Mouse (Mus musculus) hindbrain, embryonic 10.5 days (tissue): ENCODE data around the gene BC034090. TPM values are rescaled to one million over a fixed set of nuclear protein-coding genes. Genes with fewer than 3 reads are reported as not detected.
"Not testable (repeated sequence)": the region's sequence is repeated elsewhere in the genome, so short reads cannot be mapped to it uniquely, and the experiment has no call there.

Source experiments
- DNase-seq: peaks from one replicate; pipeline ENCODE4 v3.0.0-alpha.2; 2017; ENCODE audit warnings: low spot score
- H3K27ac ChIP-seq: fragments of 300-500 bp; sonication (generic); 2 replicates; pipeline ENCODE4 v1.5.1; 2016; ENCODE audit warnings: mild to moderate bottlenecking, moderate library complexity
- H3K27me3 ChIP-seq: fragments of 300-500 bp; sonication (generic); 2 replicates; pipeline ENCODE4 v1.6.1; 2016; ENCODE audit warnings: mild to moderate bottlenecking; ENCODE audit not compliant: poor library complexity, insufficient read depth, severe bottlenecking
- H3K36me3 ChIP-seq: fragments of 300-500 bp; sonication (generic); 2 replicates; pipeline ENCODE4 v1.6.1; 2016; ENCODE audit warnings: mild to moderate bottlenecking, moderate library complexity
- H3K4me1 ChIP-seq: fragments of 300-500 bp; sonication (generic); replicated peaks from 2 replicates; pipeline ENCODE4 v1.6.1; 2016; ENCODE audit warnings: mild to moderate bottlenecking
- H3K4me3 ChIP-seq: fragments of 300-500 bp; sonication (generic); 2 replicates; pipeline ENCODE4 v1.5.1; 2016; ENCODE audit warnings: mild to moderate bottlenecking, moderate library complexity
- H3K9me3 ChIP-seq: fragments of 300-500 bp; sonication (generic); 2 replicates; pipeline ENCODE4 v1.6.1; 2016; ENCODE audit warnings: mild to moderate bottlenecking, moderate library complexity
- WGBS: fragments of 180-500 bp; shearing (Covaris S2); methylation state at CpG from one replicate; pipeline ENCODE4 v1.1.7; 2016; 5-methylcytosine and 5-hydroxymethylcytosine counted together
- polyA plus RNA-seq: library from polyadenylated mRNA; unstranded; fragments of >200 nt; fragmentation: Nextera tagmentation; extraction: Ambion mirVana; gene quantifications from 2 replicates; pipeline ENCODE4 v1.2.1, GENCODE M21; 2016

BC034090 gene
- polyA plus RNA-seq, 1 experiment from 2014 or later = 5.3 TPM

DNA sequence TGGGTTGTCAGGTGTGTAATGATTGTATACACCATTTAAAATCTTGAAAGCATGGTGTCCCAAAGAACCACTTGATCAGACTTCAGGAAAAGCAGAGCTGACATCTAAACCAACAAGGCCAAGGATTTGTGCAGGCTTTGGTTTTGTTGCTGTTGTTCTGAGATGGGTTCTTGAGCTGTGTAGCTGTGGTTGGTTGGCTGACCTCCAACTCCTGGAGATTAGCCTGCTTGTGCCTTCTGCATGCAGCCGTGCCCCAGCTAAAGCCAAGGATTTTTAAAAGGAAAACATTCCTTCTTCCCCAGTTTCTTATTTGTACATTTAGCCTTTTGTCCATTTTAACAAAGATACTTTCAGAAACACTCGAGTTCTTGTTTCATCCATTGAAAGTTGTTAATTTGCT is 52.6 kb downstream of the BC034090 start:
- H3K27me3 ChIP-seq = no peaks in the 10 kb centered on the region
- H3K27ac ChIP-seq = no peak overlapping the region
- 87% methylated on average over 2 of the region's 2 CpGs for WGBS
- H3K36me3 ChIP-seq = peaks cover 96% of the 10 kb centered on the region
- DNase-seq = no peak
- no peak overlapping the region for H3K4me3 ChIP-seq
- no peaks in the 10 kb centered on the region for H3K9me3 ChIP-seq
- no peaks in the 10 kb centered on the region for H3K4me1 ChIP-seq

GRCm38 (mm10) chr1:155191219-155191618 is 53.0 kb downstream of the BC034090 start:
- no peaks in the 10 kb centered on the region for H3K9me3 ChIP-seq
- H3K36me3 ChIP-seq = peaks cover 95% of the 10 kb centered on the region
- H3K27ac ChIP-seq = no peak overlapping the region
- no peak overlapping the region for H3K4me3 ChIP-seq
- no peaks in the 10 kb centered on the region for H3K27me3 ChIP-seq
- no peaks in the 10 kb centered on the region for H3K4me1 ChIP-seq
- 87% methylated on average over 8 of the region's 8 CpGs for WGBS
- DNase-seq = no peak

GRCm38 (mm10) chr1:155188656-155189055 is 55.6 kb downstream of the BC034090 start:
- Histone ChIP-seq H3K36me3 (peaks cover 84% of the 10 kb centered on the region), H3K27me3 (no peaks in the 10 kb centered on the region), H3K27ac (no peak overlapping the region), H3K9me3 (no peaks in the 10 kb centered on the region), H3K4me3 (no peak overlapping the region), H3K4me1 (no peaks in the 10 kb centered on the region)
- WGBS = 95% methylated on average over 4 of the region's 4 CpGs
- DNase-seq = no peak

DNA sequence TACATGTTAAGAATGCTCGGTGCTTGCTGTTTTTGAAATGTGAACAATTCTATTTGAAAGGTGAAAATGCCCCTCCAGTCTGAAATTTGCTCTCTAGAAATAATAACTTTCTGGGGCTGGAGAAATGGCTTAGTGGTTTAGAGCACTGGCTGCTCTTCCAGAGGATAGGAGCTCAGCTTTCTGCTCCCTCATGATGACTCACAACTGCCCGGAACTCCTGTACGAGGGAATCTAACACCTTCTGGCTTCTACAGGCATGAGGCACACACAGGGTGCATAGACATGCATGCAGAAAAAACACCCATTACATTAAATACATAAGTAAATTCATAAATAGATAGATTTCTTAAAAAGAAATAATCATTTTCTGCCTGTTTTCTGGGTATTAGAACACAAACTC is 60.1 kb downstream of the BC034090 start:
- Histone ChIP-seq H3K27me3 (no peaks in the 10 kb centered on the region), H3K36me3 (peaks cover 83% of the 10 kb centered on the region), H3K4me3 (no peak overlapping the region), H3K4me1 (no peaks in the 10 kb centered on the region), H3K9me3 (no peaks in the 10 kb centered on the region), H3K27ac (no peak overlapping the region)
- 94% methylated on average over 3 of the region's 3 CpGs for WGBS
- DNase-seq = no peak

DNA sequence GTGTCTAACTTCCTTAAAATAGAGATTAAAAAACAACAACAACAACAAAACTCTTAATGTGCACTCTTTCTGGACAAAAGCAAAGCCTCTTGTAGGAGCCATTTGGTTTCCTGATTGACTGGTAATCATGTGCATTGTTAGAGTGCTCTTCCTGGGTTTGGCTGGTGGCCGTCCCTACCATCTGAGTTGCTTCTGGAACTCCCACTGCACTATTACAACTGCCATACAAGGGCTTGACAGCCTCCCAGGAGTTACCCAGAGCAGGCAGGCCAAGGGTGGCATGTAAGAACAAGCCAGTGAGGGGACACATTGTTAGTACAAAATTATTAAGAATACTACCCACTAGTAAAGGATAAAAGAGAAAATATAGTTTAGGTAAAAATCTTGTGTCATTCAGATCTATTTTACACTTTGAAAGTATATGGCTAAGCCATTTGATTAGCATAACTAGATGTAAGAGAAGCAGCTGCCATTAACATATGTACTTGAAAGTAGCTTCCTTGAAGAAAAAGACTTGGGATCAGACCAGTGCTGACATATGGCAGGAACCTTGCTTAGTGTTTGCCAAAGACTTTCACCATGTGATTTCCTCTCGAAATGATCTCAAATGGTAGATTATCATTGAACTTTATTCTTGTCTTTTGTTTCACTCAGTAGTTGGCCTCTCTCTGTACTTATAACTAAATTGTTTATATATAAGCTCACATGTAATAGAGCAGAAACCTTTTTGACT is 65.9 kb downstream of the BC034090 start:
- Histone ChIP-seq H3K9me3 (no peaks in the 10 kb centered on the region), H3K36me3 (peaks cover 92% of the 10 kb centered on the region), H3K4me3 (no peak overlapping the region), H3K4me1 (no peaks in the 10 kb centered on the region), H3K27ac (no peak overlapping the region), H3K27me3 (no peaks in the 10 kb centered on the region)
- 84% methylated on average over 2 of the region's 2 CpGs for WGBS
- DNase-seq = no peak

DNA sequence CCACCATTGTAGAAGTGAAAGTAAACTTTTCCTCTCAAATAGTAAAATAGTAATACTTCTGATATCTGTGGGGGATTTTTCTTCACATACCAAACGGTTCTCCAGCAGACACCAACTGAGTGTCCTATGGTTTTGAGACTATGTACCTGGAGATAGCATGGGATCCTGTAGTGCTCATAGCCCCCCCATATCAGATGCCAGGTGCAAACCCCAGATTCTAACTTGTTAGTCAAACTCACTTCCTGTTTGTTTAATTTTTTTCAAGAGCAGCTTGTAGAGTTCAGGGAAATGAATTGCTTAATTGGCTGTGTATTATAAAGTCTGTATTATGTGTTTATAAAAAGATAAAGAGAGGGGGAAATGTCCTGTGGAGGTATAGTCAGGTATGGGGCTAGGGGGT is 69.8 kb downstream of the BC034090 start:
- 89% methylated on average over 1 of the region's 1 CpGs for WGBS

GRCm38 (mm10) chr1:155173644-155174016 is 70.6 kb downstream of the BC034090 start:
- H3K27ac ChIP-seq, H3K4me3 ChIP-seq, DNase-seq, H3K9me3 ChIP-seq, H3K27me3 ChIP-seq, H3K4me1 ChIP-seq: not testable (repeated sequence)
- peaks cover 47% of the 10 kb centered on the region for H3K36me3 ChIP-seq
- 82% methylated on average over 1 of the region's 1 CpGs for WGBS

More for the DNA sequence above, 69.8 kb downstream of the BC034090 start:
- H3K4me1 ChIP-seq = 0 out of 2 replicates have a peak, but pooled peaks cover 3% of the 10 kb centered on the region
- peaks cover 55% of the 10 kb centered on the region for H3K36me3 ChIP-seq
- H3K9me3 ChIP-seq = no peaks in the 10 kb centered on the region
- H3K27ac ChIP-seq = no peak overlapping the region
- no peaks in the 10 kb centered on the region for H3K27me3 ChIP-seq
- no peak for DNase-seq
- H3K4me3 ChIP-seq = no peak overlapping the region

DNA sequence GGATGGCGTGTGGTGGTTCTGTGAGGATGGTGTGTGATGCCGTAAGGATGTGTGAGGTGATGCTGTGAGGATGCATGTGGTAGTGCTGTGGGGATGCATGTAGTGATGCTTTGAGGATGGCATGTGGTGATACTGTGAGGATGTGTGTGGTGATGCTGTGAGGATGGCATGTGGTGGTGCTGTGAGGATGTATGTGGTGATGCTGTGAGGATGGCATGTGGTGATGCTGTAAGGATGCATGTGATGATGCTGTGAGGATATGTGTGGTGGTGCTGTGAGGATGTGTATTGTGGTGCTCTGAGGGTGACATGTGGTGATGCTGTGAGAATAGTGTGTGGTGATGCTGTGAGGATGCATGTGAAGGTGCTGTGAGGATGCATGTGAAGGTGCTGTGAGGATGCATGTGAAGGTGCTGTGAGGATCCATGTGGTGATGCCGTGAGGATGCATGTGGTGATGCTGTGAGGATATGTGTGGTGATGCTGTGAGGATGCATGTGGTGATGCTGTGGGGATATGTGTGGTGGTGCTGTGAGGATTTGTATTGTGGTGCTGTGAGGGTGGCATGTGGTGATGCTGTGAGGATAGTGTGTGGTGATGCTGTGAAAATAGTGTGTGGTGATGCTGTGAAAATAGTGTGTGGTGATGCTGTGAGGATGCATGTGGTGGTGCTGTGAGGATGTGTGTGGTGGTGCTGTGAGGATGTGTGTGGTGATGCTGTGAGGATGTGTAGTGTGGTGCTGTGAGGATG is 71.2 kb downstream of the BC034090 start:
- Histone ChIP-seq H3K9me3 (no peaks in the 10 kb centered on the region), H3K4me3 (no peak overlapping the region), H3K27me3 (no peaks in the 10 kb centered on the region), H3K36me3 (peaks cover 45% of the 10 kb centered on the region), H3K4me1 (0 out of 2 replicates have a peak, but pooled peaks cover 3% of the 10 kb centered on the region), H3K27ac (no peak overlapping the region)
- WGBS = 89% methylated on average over 3 of the region's 3 CpGs
- no peak for DNase-seq

- 0 out of 2 replicates have a peak, but pooled peaks cover 3% of the 10 kb centered on the region for H3K4me1 ChIP-seq
- H3K27me3 ChIP-seq = no peaks in the 10 kb centered on the region
- peaks cover 16% of the 10 kb centered on the region for H3K36me3 ChIP-seq
- no peaks in the 10 kb centered on the region for H3K9me3 ChIP-seq
- DNase-seq = no peak
- no peak overlapping the region for H3K4me3 ChIP-seq
- no peak overlapping the region for H3K27ac ChIP-seq
Observed at GRCm38 (mm10) chr1:155169935-155170334, 74.3 kb downstream of the BC034090 start.

DNA sequence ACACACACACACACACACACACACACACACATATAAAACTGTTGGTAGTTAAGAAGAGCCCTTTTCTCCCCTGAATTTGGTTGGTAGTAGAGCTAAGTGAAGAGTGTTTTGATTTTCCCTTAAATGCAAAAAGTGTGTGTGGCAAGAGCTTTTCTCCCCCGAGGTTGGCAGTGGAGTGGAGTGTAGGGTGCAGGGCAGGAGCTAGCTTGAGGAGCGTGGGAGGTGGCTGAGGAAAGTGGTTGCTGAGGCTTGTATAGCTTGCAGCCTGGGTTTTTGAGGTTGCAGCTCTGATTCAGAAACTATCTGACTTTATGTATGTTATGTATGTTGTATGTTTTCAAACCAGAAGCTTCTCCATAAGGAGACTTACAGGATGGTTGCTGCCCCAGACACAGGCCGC is 76.8 kb downstream of the BC034090 start:
- Histone ChIP-seq H3K27me3 (no peaks in the 10 kb centered on the region), H3K4me3 (no peak overlapping the region), H3K27ac (no peak overlapping the region), H3K36me3 (peaks cover 4% of the 10 kb centered on the region; the same call in 1 of the 2 replicates), H3K4me1 (0 out of 2 replicates have a peak, but pooled peaks cover 5% of the 10 kb centered on the region), H3K9me3 (no peaks in the 10 kb centered on the region)
- 91% methylated on average over 3 of the region's 3 CpGs for WGBS
- DNase-seq = no peak

Other genes with a start within 250 kb of the BC034090 start
- gene Ier5, start 144.8 kb downstream of the BC034090 start, polyA plus RNA-seq = 4.1 and 7.0 TPM in 2 replicates
- 0.55 and 1.1 TPM in 2 replicates for gene Mr1, start 97.6 kb downstream of the BC034090 start, polyA plus RNA-seq
- gene Stx6, start 85.7 kb downstream of the BC034090 start, polyA plus RNA-seq = 84.4 and 101 TPM in 2 replicates
- 9.5 and 14.1 TPM in 2 replicates for gene Xpr1, start 173.0 kb upstream of the BC034090 start, polyA plus RNA-seq